Mouse (Mus musculus): ENCODE data around the gene Ube2t. TPM values are rescaled to one million over a fixed set of nuclear protein-coding genes. Genes with fewer than 3 reads are reported as not detected.

Ube2t gene
- polyA plus RNA-seq, 1 experiment from 2014 or later, result 14.5 TPM

DNA sequence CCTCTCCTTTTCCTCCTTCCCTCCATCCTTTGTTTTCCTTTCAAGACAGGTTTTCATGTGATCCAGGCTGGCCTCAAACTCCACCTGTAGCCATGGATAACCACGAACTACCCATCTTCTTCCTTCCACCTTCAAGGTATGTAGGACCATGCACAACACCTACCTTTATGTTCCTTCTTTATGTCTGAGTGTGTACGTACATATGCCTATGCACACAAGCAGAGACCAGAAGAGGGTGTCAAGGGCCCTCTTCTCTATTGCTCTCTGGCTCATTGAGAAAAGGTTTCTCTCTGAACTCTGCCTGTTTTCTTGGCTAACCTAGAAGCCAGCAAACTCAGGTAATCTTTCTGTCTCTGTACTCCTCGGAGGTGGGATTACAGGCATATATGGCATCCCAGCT lies 32.4 kb downstream of the Ube2t start:
- ATAC-seq, result no peak
- H3K27me3 ChIP-seq, result no peaks in the 10 kb centered on the region
- TF ChIP-seq CTCF (IDR thresholded peaks at IDR 0.05), result no peak
- in situ Hi-C loops (cut with MboI; ENCODE audit: low pct_unique_long_range_greater_than_20kb), result no loop called here
- no peak for DNase-seq (ENCODE audit: low read depth, low spot score)
- ChIA-PET POLR2A (no interaction called here), CTCF (no interaction called here)

DNA sequence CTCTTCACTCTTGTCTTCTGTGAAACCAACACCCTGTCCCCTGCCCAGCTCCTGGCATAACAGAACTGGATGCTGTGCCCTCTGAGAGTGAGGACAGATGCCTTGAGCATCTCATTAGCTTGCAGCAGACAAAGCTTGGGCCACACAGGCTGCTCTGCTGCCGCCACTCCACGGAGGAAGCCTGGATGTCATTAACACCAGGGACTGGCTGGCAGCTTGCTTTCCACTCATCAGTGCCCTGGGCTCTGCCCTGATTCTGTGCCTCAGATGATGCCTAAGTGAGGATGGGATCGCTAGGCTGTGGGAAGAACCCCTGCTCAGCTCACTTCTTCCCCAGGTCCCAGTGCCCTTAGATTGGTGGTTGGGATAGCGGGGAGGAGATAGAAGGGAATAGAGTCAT lies 33.1 kb downstream of the Ube2t start:
- in situ Hi-C loops (cut with MboI; ENCODE audit: low pct_unique_long_range_greater_than_20kb), result no loop called here
- TF ChIP-seq CTCF (IDR thresholded peaks at IDR 0.05), result no peak
- no peaks in the 10 kb centered on the region for H3K27me3 ChIP-seq
- DNase-seq (ENCODE audit: low read depth, low spot score) (no peak), ATAC-seq (no peak)
- ChIA-PET CTCF (no interaction called here), POLR2A (no interaction called here)

DNA sequence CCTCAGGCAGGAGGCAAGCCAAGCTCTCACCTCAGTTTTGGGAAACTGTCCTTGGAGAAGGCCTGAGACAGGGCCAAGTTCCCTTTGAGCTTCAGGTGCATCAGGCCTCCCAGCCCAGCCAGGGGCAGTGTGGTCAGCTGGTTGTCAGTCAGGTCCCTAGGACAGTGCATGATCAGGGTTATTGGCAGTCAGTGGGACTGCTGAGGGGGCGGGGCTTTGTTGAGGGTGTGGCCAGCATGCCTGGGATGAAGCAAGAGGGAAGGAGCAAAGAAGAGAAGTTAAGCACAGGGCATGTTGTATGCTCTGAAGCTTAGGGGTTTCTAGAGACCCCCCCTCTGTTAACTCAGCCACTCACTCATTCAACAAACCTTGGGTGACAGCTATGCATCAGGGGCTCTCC lies 33.6 kb downstream of the Ube2t start:
- POLR2A ChIA-PET, result no interaction called here
- CTCF ChIA-PET, result interaction anchor here (1.3 kb wide), 1 partner anchor 54 kb away, joined by 3 read pairs; no protein-coding TSS in a partner anchor
- TF ChIP-seq CTCF (IDR thresholded peaks at IDR 0.05), result no peak
- in situ Hi-C loops (cut with MboI; ENCODE audit: low pct_unique_long_range_greater_than_20kb), result no loop called here
- DNase-seq (ENCODE audit: low read depth, low spot score), result no peak
- H3K27me3 ChIP-seq, result no peaks in the 10 kb centered on the region
- ATAC-seq, result no peak

DNA sequence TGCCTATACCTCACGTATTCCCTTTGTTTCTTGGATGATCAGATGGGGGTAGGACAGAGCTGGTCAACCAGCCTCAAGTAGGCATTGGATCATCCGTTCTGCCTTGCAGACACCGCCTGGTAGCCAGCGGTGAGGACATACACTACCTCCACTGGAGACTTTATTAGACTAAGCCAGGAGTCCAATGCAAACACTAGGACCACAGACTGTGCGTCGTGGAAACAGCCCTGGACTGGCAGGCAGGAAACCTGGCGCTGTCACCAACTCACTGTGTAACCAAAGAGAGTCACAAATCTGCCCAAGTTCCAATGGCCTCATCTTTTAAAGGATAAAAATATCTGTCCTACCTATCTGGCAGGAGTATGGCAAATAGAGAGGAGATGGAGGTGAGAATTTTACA lies 34.1 kb downstream of the Ube2t start:
- ChIA-PET POLR2A (no interaction called here), CTCF (interaction anchor here (1.3 kb wide), 1 partner anchor 54 kb away, joined by 3 read pairs; no protein-coding TSS in a partner anchor)
- ATAC-seq (no peak), DNase-seq (ENCODE audit: low read depth, low spot score) (no peak)
- in situ Hi-C loops (cut with MboI; ENCODE audit: low pct_unique_long_range_greater_than_20kb), result no loop called here
- no peak for TF ChIP-seq CTCF (IDR thresholded peaks at IDR 0.05)
- H3K27me3 ChIP-seq, result no peaks in the 10 kb centered on the region

DNA sequence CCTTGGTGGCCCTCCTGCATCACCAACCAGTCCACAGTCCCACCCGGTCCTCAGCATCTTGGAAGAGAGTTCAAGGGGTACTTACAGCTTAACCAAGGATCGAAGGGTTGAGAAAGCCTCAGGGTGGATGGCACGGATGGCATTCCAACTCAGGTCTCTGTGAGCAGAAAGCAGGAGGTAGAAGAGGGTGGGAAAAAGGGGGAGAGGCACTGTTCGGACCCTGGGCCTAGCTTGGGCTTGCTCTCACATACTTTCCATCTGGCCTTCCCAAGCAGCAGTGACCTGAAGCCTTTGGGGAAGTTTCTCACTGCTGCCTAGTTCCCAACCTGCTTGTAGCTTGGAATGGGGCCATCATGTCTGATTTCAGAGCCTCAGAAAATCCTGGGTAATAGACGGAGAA lies 35.2 kb downstream of the Ube2t start:
- no peaks in the 10 kb centered on the region for H3K27me3 ChIP-seq
- ATAC-seq, result no peak
- TF ChIP-seq CTCF (IDR thresholded peaks at IDR 0.05), result no peak
- no peak for DNase-seq (ENCODE audit: low read depth, low spot score)
- POLR2A ChIA-PET, result no interaction called here
- CTCF ChIA-PET, result no interaction called here
- in situ Hi-C loops (cut with MboI; ENCODE audit: low pct_unique_long_range_greater_than_20kb), result no loop called here

- ChIA-PET CTCF (no interaction called here), POLR2A (interaction anchor here (0.5 kb wide), 1 partner anchor 262 kb away, joined by 3 read pairs; no protein-coding TSS in a partner anchor)
- no peak for ATAC-seq
These were observed 35.9 kb downstream of the Ube2t start for GRCm38 (mm10) chr1:134998231-134998630.

GRCm38 (mm10) chr1:135000527-135000926 lies 38.2 kb downstream of the Ube2t start:
- H3K27me3 ChIP-seq, result no peaks in the 10 kb centered on the region
- no peak for ATAC-seq
- CTCF ChIA-PET, result interaction anchor here (1.4 kb wide), 1 partner anchor 12 kb away, joined by 3 read pairs; no protein-coding TSS in a partner anchor
- in situ Hi-C loops (cut with MboI; ENCODE audit: low pct_unique_long_range_greater_than_20kb), result no loop called here
- no peak for TF ChIP-seq CTCF (IDR thresholded peaks at IDR 0.05)
- POLR2A ChIA-PET, result no interaction called here
- DNase-seq (ENCODE audit: low read depth, low spot score), result no peak

More at GRCm38 (mm10) chr1:134998231-134998630, 35.9 kb downstream of the Ube2t start:
- TF ChIP-seq CTCF (IDR thresholded peaks at IDR 0.05), result no peak
- no peak for DNase-seq (ENCODE audit: low read depth, low spot score)
- in situ Hi-C loops (cut with MboI; ENCODE audit: low pct_unique_long_range_greater_than_20kb), result no loop called here
- no peaks in the 10 kb centered on the region for H3K27me3 ChIP-seq

GRCm38 (mm10) chr1:135003346-135003745 lies 41.0 kb downstream of the Ube2t start:
- POLR2A ChIA-PET, result no interaction called here
- TF ChIP-seq CTCF (IDR thresholded peaks at IDR 0.05), result no peak
- no peaks in the 10 kb centered on the region for H3K27me3 ChIP-seq
- in situ Hi-C loops (cut with MboI; ENCODE audit: low pct_unique_long_range_greater_than_20kb), result no loop called here
- CTCF ChIA-PET, result interaction anchor here (1.2 kb wide), 1 partner anchor 13 kb away, joined by 3 read pairs; no protein-coding TSS in a partner anchor
- no peak for DNase-seq (ENCODE audit: low read depth, low spot score)
- ATAC-seq, result no peak

- CTCF ChIA-PET, result interaction anchor here (0.8 to 1.1 kb wide), 3 partner anchors 15 to 46 kb away, joined by 3 to 4 read pairs (median 3); no protein-coding TSS in a partner anchor
- no peak for TF ChIP-seq CTCF (IDR thresholded peaks at IDR 0.05)
- in situ Hi-C loops (cut with MboI; ENCODE audit: low pct_unique_long_range_greater_than_20kb), result no loop called here
- POLR2A ChIA-PET, result no interaction called here
- ATAC-seq (no peak), DNase-seq (ENCODE audit: low read depth, low spot score) (no peak)
- H3K27me3 ChIP-seq, result no peaks in the 10 kb centered on the region
These were observed 43.3 kb downstream of the Ube2t start for GRCm38 (mm10) chr1:135005696-135006095.

GRCm38 (mm10) chr1:135009833-135010232 lies 47.5 kb downstream of the Ube2t start:
- POLR2A ChIA-PET, result no interaction called here
- CTCF ChIA-PET, result interaction anchor here (1.1 kb wide), 1 partner anchor 9 kb away, joined by 3 read pairs; no protein-coding TSS in a partner anchor
- ATAC-seq, result no peak
- H3K27me3 ChIP-seq, result no peaks in the 10 kb centered on the region
- in situ Hi-C loops (cut with MboI; ENCODE audit: low pct_unique_long_range_greater_than_20kb), result no loop called here
- TF ChIP-seq CTCF (IDR thresholded peaks at IDR 0.05), result no peak
- no peak for DNase-seq (ENCODE audit: low read depth, low spot score)

DNA sequence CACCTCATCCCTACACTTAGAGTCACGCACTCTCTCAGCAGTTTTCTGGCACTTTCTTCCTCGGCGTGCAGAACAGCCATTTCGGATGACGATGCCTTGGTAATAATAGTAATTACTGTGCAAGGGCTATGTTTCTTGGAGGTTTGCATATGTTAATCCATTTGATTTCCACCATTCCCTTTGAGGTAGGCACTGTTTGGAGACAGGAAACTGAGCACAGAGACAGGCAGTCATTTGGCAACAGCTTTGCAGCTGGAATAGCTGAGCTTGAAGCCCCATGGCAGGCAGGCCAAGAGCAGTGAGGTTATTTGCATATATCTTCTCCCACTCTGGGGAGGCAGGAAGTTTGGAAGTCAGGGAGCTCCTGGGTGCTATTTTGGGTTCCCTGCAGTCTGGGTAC lies 49.5 kb downstream of the Ube2t start:
- CTCF ChIA-PET, result interaction anchor here (0.9 to 1.2 kb wide), 2 partner anchors 11 to 22 kb away, joined by 3 to 4 read pairs; no protein-coding TSS in a partner anchor
- no peak for TF ChIP-seq CTCF (IDR thresholded peaks at IDR 0.05)
- in situ Hi-C loops (cut with MboI; ENCODE audit: low pct_unique_long_range_greater_than_20kb), result no loop called here
- no peak for ATAC-seq
- H3K27me3 ChIP-seq, result no peaks in the 10 kb centered on the region
- POLR2A ChIA-PET, result no interaction called here
- no peak for DNase-seq (ENCODE audit: low read depth, low spot score)

DNA sequence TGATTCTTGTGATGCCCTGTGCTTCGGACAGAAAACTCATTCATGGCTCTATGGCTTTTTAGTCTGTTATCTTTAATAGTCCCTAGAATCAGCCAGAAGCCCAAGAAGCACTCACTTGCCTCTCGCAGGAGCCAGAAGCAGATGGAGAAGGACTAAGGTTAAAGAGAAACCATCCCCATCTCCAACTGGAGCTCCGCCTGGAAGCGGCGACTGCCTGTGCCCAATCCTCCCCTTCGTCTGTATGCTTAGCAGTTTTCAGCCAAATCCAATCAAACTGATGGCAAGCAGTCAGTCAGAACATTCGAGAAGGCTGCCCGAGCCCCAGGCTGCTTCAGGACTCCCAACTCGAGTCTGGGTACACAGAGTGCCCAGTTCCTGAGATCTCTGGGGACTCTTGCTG lies 50.1 kb downstream of the Ube2t start:
- no peaks in the 10 kb centered on the region for H3K27me3 ChIP-seq
- DNase-seq (ENCODE audit: low read depth, low spot score) (no peak), ATAC-seq (no peak)
- TF ChIP-seq CTCF (IDR thresholded peaks at IDR 0.05), result no peak
- in situ Hi-C loops (cut with MboI; ENCODE audit: low pct_unique_long_range_greater_than_20kb), result no loop called here
- ChIA-PET CTCF (interaction anchor here (0.9 to 1.2 kb wide), 2 partner anchors 11 to 23 kb away, joined by 3 to 4 read pairs; no protein-coding TSS in a partner anchor), POLR2A (no interaction called here)
